Mouse (Mus musculus): Measurements from ENCODE around the gene Hoxc5.
A peak's percentile ranks its signal among the peaks of the same experiment; 100 is the strongest.

Hoxc5 gene

GRCm38 (mm10) chr15:102967312-102967510 is at the start of gene Hoxc5:
Gene Hoxc5 (plus strand): TSS chr15:102967443.
- no peak for DNase-seq

GRCm38 (mm10) chr15:102917972-102918572 is 49.2 kb upstream of the Hoxc5 start:
- DNase-seq: no peak

GRCm38 (mm10) chr15:102918611-102919265 is 48.5 kb upstream of the Hoxc5 start:
- DNase-seq: no peak

GRCm38 (mm10) chr15:102919336-102920180 is 47.7 kb upstream of the Hoxc5 start:
- no peak for DNase-seq

- DNase-seq: peak; percentile 86
These were observed 46.6 kb upstream of the Hoxc5 start for GRCm38 (mm10) chr15:102920619-102921018.

- DNase-seq: no peak
These were observed 45.9 kb upstream of the Hoxc5 start, which contains the start of gene Hoxc13 for GRCm38 (mm10) chr15:102921053-102922011. Gene Hoxc13 (plus strand): TSS chr15:102921103.

GRCm38 (mm10) chr15:102922012-102922362 is 45.3 kb upstream of the Hoxc5 start:
- peak; percentile 71 for DNase-seq

- DNase-seq: no peak
These were observed 44.4 kb upstream of the Hoxc5 start for GRCm38 (mm10) chr15:102922636-102923500.

GRCm38 (mm10) chr15:102927032-102927645 is 40.1 kb upstream of the Hoxc5 start:
- peak; percentile 6 for DNase-seq

- DNase-seq: no peak
These were observed 35.4 kb upstream of the Hoxc5 start for GRCm38 (mm10) chr15:102931706-102932358.

GRCm38 (mm10) chr15:102934438-102934837 is 32.8 kb upstream of the Hoxc5 start:
- DNase-seq: no peak

GRCm38 (mm10) chr15:102934897-102935296 is 32.3 kb upstream of the Hoxc5 start:
- peak; percentile 48 for DNase-seq

- no peak for DNase-seq
These were observed 30.8 kb upstream of the Hoxc5 start, which contains the start of gene Hoxc12 for GRCm38 (mm10) chr15:102936279-102936972. Gene Hoxc12 (plus strand): TSS chr15:102936757.

- DNase-seq: no peak
These were observed 30.1 kb upstream of the Hoxc5 start for GRCm38 (mm10) chr15:102937036-102937666.

GRCm38 (mm10) chr15:102939256-102940155 is 27.7 kb upstream of the Hoxc5 start:
- no peak for DNase-seq

GRCm38 (mm10) chr15:102942739-102943467 is 24.3 kb upstream of the Hoxc5 start:
- DNase-seq: peak; percentile 57

GRCm38 (mm10) chr15:102943468-102943813 is 23.8 kb upstream of the Hoxc5 start:
- DNase-seq: no peak
